In the genomic region with DNA sequence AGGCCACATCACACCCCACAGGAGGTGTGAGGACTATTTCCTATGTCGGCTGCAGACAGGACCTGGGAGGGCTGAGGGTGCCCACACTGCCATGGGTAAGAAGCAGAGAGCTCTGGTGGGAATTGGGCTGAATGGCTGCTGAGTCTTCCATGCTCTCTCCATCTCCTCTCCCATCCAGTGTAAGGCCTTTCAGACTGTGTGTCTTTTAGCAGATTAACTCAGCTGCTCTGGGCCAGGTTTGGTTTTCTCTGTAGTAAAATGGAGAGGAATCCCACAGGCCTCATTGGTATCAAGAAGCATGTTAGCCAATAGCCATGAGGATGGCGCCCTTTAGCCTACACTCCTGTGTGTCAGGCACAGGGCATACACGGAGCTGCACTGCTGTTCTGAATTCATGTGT, we compare ENCODE assay signal across 36 mouse cellular contexts. TPM values are rescaled to one million over a fixed set of nuclear protein-coding genes. Genes with fewer than 3 reads are reported as not detected.
"Had no signal": no experiment of that assay in that cellular context is flagged by ENCODE, and none has a peak within 500 bp of the region (broad histone marks: within the 10 kb centered on the region; RNA-seq: fewer than 3 reads in every experiment).

No protein-coding gene starts in this region.

- H3K9me3 ChIP-seq: limb, embryonic 10.5 days; limb, embryonic 12.5 days; limb, embryonic 13.5 days; limb, embryonic 15.5 days; liver, embryonic 12.5 days; liver, embryonic 13.5 days; liver, embryonic 15.5 days; lung, embryonic 15.5 days; megakaryocyte, embryonic 14.5 days; midbrain, embryonic 10.5 days; midbrain, embryonic 12.5 days; midbrain, embryonic 13.5 days; midbrain, embryonic 15.5 days; neural tube, embryonic 12.5 days had no signal

- ATAC-seq: liver, embryonic 12.5 days; liver, postnatal 0 days; lung, postnatal 0 days; midbrain, embryonic 13.5 days; midbrain, embryonic 15.5 days; midbrain, embryonic 16.5 days had no signal

- H3K27ac ChIP-seq: left cerebral cortex, adult 2 months; limb, embryonic 10.5 days; limb, embryonic 13.5 days; limb, embryonic 15.5 days; liver, embryonic 12.5 days; liver, embryonic 13.5 days; liver, embryonic 14.5 days; liver, embryonic 15.5 days; lung, embryonic 15.5 days; macrophage; midbrain, embryonic 10.5 days; midbrain, embryonic 12.5 days; midbrain, embryonic 13.5 days; midbrain, embryonic 15.5 days; neural tube, embryonic 12.5 days had no signal

- H3K4me2 ChIP-seq: limb, embryonic 12.5 days; limb, embryonic 13.5 days; limb, embryonic 15.5 days; liver, embryonic 11.5 days; liver, embryonic 12.5 days; liver, embryonic 13.5 days; liver, embryonic 15.5 days; lung, embryonic 14.5 days; lung, embryonic 15.5 days; midbrain, embryonic 12.5 days; midbrain, embryonic 13.5 days; midbrain, embryonic 15.5 days; neural tube, embryonic 12.5 days had no signal

- H3K27me3 ChIP-seq: limb, embryonic 12.5 days; limb, embryonic 13.5 days; limb, embryonic 15.5 days; liver, embryonic 12.5 days; liver, embryonic 13.5 days; liver, embryonic 15.5 days; lung, embryonic 15.5 days; midbrain, embryonic 12.5 days; midbrain, embryonic 13.5 days; midbrain, embryonic 15.5 days; neural tube, embryonic 12.5 days had no signal

- H3K9ac ChIP-seq: limb, embryonic 12.5 days; limb, embryonic 13.5 days; limb, embryonic 15.5 days; liver, embryonic 12.5 days; liver, embryonic 13.5 days; liver, embryonic 14.5 days; liver, embryonic 15.5 days; liver, postnatal 0 days; lung, embryonic 14.5 days; lung, embryonic 15.5 days; midbrain, embryonic 12.5 days; midbrain, embryonic 13.5 days; midbrain, embryonic 15.5 days; neural tube, embryonic 12.5 days had no signal

- H3K4me3 ChIP-seq: left cerebral cortex, adult 2 months; limb, embryonic 10.5 days; limb, embryonic 12.5 days; limb, embryonic 13.5 days; limb, embryonic 15.5 days; liver, embryonic 12.5 days; liver, embryonic 13.5 days; liver, embryonic 15.5 days; lung, embryonic 15.5 days; megakaryocyte, embryonic 14.5 days; midbrain, embryonic 10.5 days; midbrain, embryonic 12.5 days; midbrain, embryonic 13.5 days; midbrain, embryonic 15.5 days; myocyte; neural tube, embryonic 12.5 days had no signal

- H3K36me3 ChIP-seq: limb, embryonic 10.5 days; limb, embryonic 12.5 days; limb, embryonic 13.5 days; limb, embryonic 15.5 days; liver, embryonic 12.5 days; liver, embryonic 13.5 days; liver, embryonic 15.5 days; lung, embryonic 15.5 days; midbrain, embryonic 10.5 days; midbrain, embryonic 12.5 days; midbrain, embryonic 13.5 days; midbrain, embryonic 15.5 days; neural tube, embryonic 12.5 days had no signal

- DNase-seq: left cerebral cortex, postnatal 4 days; liver; liver, embryonic 13.5 days; liver, postnatal 0 days; lung, adult 18-20 months; lung, adult 2 months; lung, embryonic 14.5 days; lung, postnatal 10 days; lung, postnatal 14 days; lung, postnatal 36 days; lung, postnatal 4 days; midbrain, embryonic 14.5 days had no signal

- H3K4me1 ChIP-seq: liver, embryonic 15.5 days; midbrain, embryonic 15.5 days had no signal

RNA-seq across cellular contexts. Expression of a gene that starts 1.6 kb away (rescaled TPM):
- total RNA-seq: left cerebral cortex, adult 2 months; left cerebral cortex, postnatal 4 days; megakaryocyte progenitor cell, adult 5-6 weeks; megakaryocyte-erythroid progenitor cell, adult 5-6 weeks; monocyte, adult 5-6 weeks had no signal
- polyA plus RNA-seq: limb, embryonic 11.5 days; liver, embryonic 13.5 days; liver, embryonic 15.5 days; macrophage had no signal
